Mouse (Mus musculus): ENCODE data around the gene Fads2.

DNA sequence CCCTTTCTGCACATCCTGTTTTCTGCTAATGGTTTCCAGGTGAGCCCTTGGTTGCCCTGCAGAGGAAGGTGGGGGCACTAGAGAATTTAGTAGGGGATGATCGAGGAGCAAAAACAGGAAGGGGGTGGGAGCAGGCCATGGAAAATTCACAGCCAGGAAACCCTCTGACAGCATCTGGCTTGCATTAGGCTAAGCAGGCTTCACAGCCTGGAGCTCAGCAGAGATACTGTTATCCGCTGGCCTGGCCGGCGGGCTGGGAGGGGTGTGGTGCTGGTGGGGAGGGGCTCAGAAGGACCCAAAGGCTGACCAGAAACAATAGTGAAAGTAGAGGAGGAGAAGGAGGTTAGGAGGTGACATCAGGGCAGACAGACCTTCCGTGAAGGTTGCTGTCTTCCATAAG is 87.6 kb downstream of the Fads2 start:
- TF ChIP-seq CTCF (IDR thresholded peaks at IDR 0.05; ENCODE audit: control insufficient read depth, insufficient read depth, insufficient replicate concordance, low read depth, low read length) (no peak), POLR2A (IDR thresholded peaks at IDR 0.05; ENCODE audit: control insufficient read depth, low read depth, low read length) (no peak)

Measured in testis, adult 2 months (tissue).